Mouse (Mus musculus) layer of hippocampus, adult 2 months (tissue): ENCODE data around the gene Smg9. TPM values are rescaled to one million over a fixed set of nuclear protein-coding genes. Genes with fewer than 3 reads are reported as not detected.

ENCODE experiments used
- DNase-seq, 2 experiments: peaks; one replicate each; pipeline ENCODE4 v3.0.0; 2022; ENCODE audit warnings: low spot score in 2 of 2
- H3K27ac ChIP-seq: fragments of 200-600 bp; 2 replicates; pipeline ENCODE4 v1.8.1; 2022
- H3K4me3 ChIP-seq: fragments of 200-600 bp; 2 replicates; pipeline ENCODE4 v1.8.1; 2022; ENCODE audit warnings: mild to moderate bottlenecking
- CTCF ChIP-seq: fragments of 200-600 bp; conservative IDR thresholded peaks from 2 replicates; pipeline ENCODE4 v1.8.1; 2022; ENCODE audit warnings: antibody characterized with exemption, mild to moderate bottlenecking, moderate library complexity
- total RNA-seq, 2 experiments: library from RNA; stranded (reverse); gene quantifications; 2 replicates each; pipeline ENCODE4 v1.2.3; 2021

Smg9 gene
- total RNA-seq, 2 experiments from 2014 or later: 34.6 to 43.6 TPM

- TF ChIP-seq CTCF: no peak
- DNase-seq: no peak
- Histone ChIP-seq H3K4me3 (no peak within 1 kb of the TSS), H3K27ac (no peak within 1 kb of the TSS)
Measured at GRCm38 (mm10) chr7:24369731-24370541, 29.5 kb upstream of the Smg9 start, which contains the start of gene Kcnn4. Gene Kcnn4 (plus strand): TSS chr7:24370263.

- TF ChIP-seq CTCF: no peak
- no peak overlapping the region for H3K27ac ChIP-seq
- DNase-seq: no peak
Measured at GRCm38 (mm10) chr7:24371012-24371808, 28.2 kb upstream of the Smg9 start.

GRCm38 (mm10) chr7:24371809-24372145, 27.6 kb upstream of the Smg9 start:
- no peak overlapping the region for H3K27ac ChIP-seq
- DNase-seq: no peak
- no peak for TF ChIP-seq CTCF
- no peak overlapping the region for H3K4me3 ChIP-seq

More at GRCm38 (mm10) chr7:24371012-24371808, 28.2 kb upstream of the Smg9 start:
- no peak overlapping the region for H3K4me3 ChIP-seq

GRCm38 (mm10) chr7:24372300-24372699, 27.1 kb upstream of the Smg9 start:
- TF ChIP-seq CTCF: no peak
- H3K4me3 ChIP-seq: no peak overlapping the region
- no peak overlapping the region; the same call in 1 of the 2 replicates for H3K27ac ChIP-seq
- DNase-seq: no peak

- TF ChIP-seq CTCF: no peak
- Histone ChIP-seq H3K27ac (no peak overlapping the region; the same call in 1 of the 2 replicates), H3K4me3 (no peak overlapping the region)
- no peak for DNase-seq
Measured at GRCm38 (mm10) chr7:24372786-24373185, 26.6 kb upstream of the Smg9 start.

- DNase-seq: peak; percentile 32 to 35
- no peak for TF ChIP-seq CTCF
- H3K4me3 ChIP-seq: no peak overlapping the region
- peak overlapping the region; percentile 64 for H3K27ac ChIP-seq
Measured at GRCm38 (mm10) chr7:24373538-24374379, 25.7 kb upstream of the Smg9 start.

- no peak for DNase-seq
- TF ChIP-seq CTCF: no peak
- H3K4me3 ChIP-seq: no peak overlapping the region
- H3K27ac ChIP-seq: no peak overlapping the region
Measured at GRCm38 (mm10) chr7:24376456-24376855, 23.0 kb upstream of the Smg9 start.

- DNase-seq: peak in 1 of 2 experiments; percentile 37
- peak; percentile 63 for TF ChIP-seq CTCF
- Histone ChIP-seq H3K4me3 (peak overlapping the region; percentile 29), H3K27ac (peak overlapping the region; percentile 32; the same call in 1 of the 2 replicates)
Measured at GRCm38 (mm10) chr7:24377091-24377865, 22.1 kb upstream of the Smg9 start.

GRCm38 (mm10) chr7:24378049-24378701, 21.2 kb upstream of the Smg9 start:
- no peak for TF ChIP-seq CTCF
- Histone ChIP-seq H3K4me3 (no peak overlapping the region), H3K27ac (no peak overlapping the region)
- no peak for DNase-seq

GRCm38 (mm10) chr7:24379934-24380333, 19.5 kb upstream of the Smg9 start:
- no peak for TF ChIP-seq CTCF
- DNase-seq: no peak
- H3K27ac ChIP-seq: no peak overlapping the region
- H3K4me3 ChIP-seq: no peak overlapping the region

GRCm38 (mm10) chr7:24380370-24380769, 19.0 kb upstream of the Smg9 start:
- no peak overlapping the region for H3K4me3 ChIP-seq
- H3K27ac ChIP-seq: no peak overlapping the region
- DNase-seq: no peak
- no peak for TF ChIP-seq CTCF
